Mouse (Mus musculus): Measurements from ENCODE around the gene Mrpl11. TPM values are rescaled to one million over a fixed set of nuclear protein-coding genes. Genes with fewer than 3 reads are reported as not detected.
"Not testable (repeated sequence)": the region's sequence is repeated elsewhere in the genome, so short reads cannot be mapped to it uniquely, and the experiment has no call there.

The Mrpl11 gene
- polyA plus RNA-seq, 1 experiment from 2014 or later, result 135 TPM

GRCm38 (mm10) chr19:4999445-5000140 is 37.6 kb downstream of the Mrpl11 start:
- H3K27ac ChIP-seq, result no peak overlapping the region
- H3K36me3 ChIP-seq (ENCODE audit: poor library complexity, severe bottlenecking), result no peaks in the 10 kb centered on the region
- H3K4me2 ChIP-seq, result no peak overlapping the region
- no peak overlapping the region for H3K9ac ChIP-seq
- H3K4me1 ChIP-seq, result peaks cover 12% of the 10 kb centered on the region
- H3K4me3 ChIP-seq, result no peak overlapping the region
- 81% methylated on average over 6 of the region's 6 CpGs for WGBS
- peaks cover 27% of the 10 kb centered on the region for H3K27me3 ChIP-seq
- H3K9me3 ChIP-seq (replicated peaks), result no peaks in the 10 kb centered on the region
- no peak for ATAC-seq

GRCm38 (mm10) chr19:5001666-5002406 is 39.9 kb downstream of the Mrpl11 start:
- peak overlapping the region; percentile 70 for H3K4me2 ChIP-seq
- H3K4me3 ChIP-seq, result peak overlapping the region; percentile 37
- peak; percentile 99 for ATAC-seq
- under 1% methylated on average over 39 of the region's 39 CpGs for WGBS
- H3K9me3 ChIP-seq (replicated peaks), result peaks cover 8% of the 10 kb centered on the region; the same call in 1 of the 2 replicates
- no peaks in the 10 kb centered on the region for H3K36me3 ChIP-seq (ENCODE audit: poor library complexity, severe bottlenecking)
- peak overlapping the region; percentile 63 for H3K9ac ChIP-seq
- peak overlapping the region; percentile 89 for H3K27ac ChIP-seq
- H3K4me1 ChIP-seq, result peaks cover 12% of the 10 kb centered on the region
- peaks cover 17% of the 10 kb centered on the region for H3K27me3 ChIP-seq

GRCm38 (mm10) chr19:5003644-5004043 is 41.7 kb downstream of the Mrpl11 start:
- H3K27me3 ChIP-seq, result peaks cover 15% of the 10 kb centered on the region
- H3K9ac ChIP-seq; ATAC-seq; H3K4me2 ChIP-seq; H3K27ac ChIP-seq; H3K36me3 ChIP-seq (ENCODE audit: poor library complexity, severe bottlenecking); H3K9me3 ChIP-seq (replicated peaks); H3K4me3 ChIP-seq: not testable (repeated sequence)
- 54% methylated on average over 2 of the region's 2 CpGs for WGBS
- H3K4me1 ChIP-seq, result peaks cover 12% of the 10 kb centered on the region

- Histone ChIP-seq H3K36me3 (ENCODE audit: poor library complexity, severe bottlenecking) (no peaks in the 10 kb centered on the region), H3K9me3 (replicated peaks) (peaks cover 8% of the 10 kb centered on the region; the same call in 1 of the 2 replicates), H3K4me2 (no peak overlapping the region), H3K27ac (no peak overlapping the region), H3K4me3 (no peak overlapping the region), H3K9ac (no peak overlapping the region), H3K4me1 (peaks cover 12% of the 10 kb centered on the region), H3K27me3 (peaks cover 11% of the 10 kb centered on the region; the same call in 1 of the 2 replicates)
- ATAC-seq, result no peak
- WGBS, result 57% methylated on average over 4 of the region's 4 CpGs
Observed at GRCm38 (mm10) chr19:5004925-5005324, 43.0 kb downstream of the Mrpl11 start.

GRCm38 (mm10) chr19:5013138-5013537 is 51.2 kb downstream of the Mrpl11 start:
- 64% methylated on average over 8 of the region's 8 CpGs for WGBS
- Histone ChIP-seq H3K27ac (no peak overlapping the region), H3K9ac (no peak overlapping the region), H3K9me3 (replicated peaks) (no peaks in the 10 kb centered on the region), H3K27me3 (peaks cover 6% of the 10 kb centered on the region; the same call in 1 of the 2 replicates), H3K4me3 (no peak overlapping the region), H3K4me2 (no peak overlapping the region), H3K4me1 (0 out of 2 replicates have a peak, but pooled peaks cover 8% of the 10 kb centered on the region), H3K36me3 (ENCODE audit: poor library complexity, severe bottlenecking) (no peaks in the 10 kb centered on the region)
- no peak for ATAC-seq

- Histone ChIP-seq H3K4me1 (0 out of 2 replicates have a peak, but pooled peaks cover 8% of the 10 kb centered on the region), H3K27ac (no peak overlapping the region), H3K9ac (no peak overlapping the region), H3K4me3 (no peak overlapping the region), H3K4me2 (no peak overlapping the region), H3K9me3 (replicated peaks) (no peaks in the 10 kb centered on the region), H3K27me3 (peaks cover 6% of the 10 kb centered on the region; the same call in 1 of the 2 replicates), H3K36me3 (ENCODE audit: poor library complexity, severe bottlenecking) (no peaks in the 10 kb centered on the region)
- WGBS, result 16% methylated on average over 8 of the region's 8 CpGs
- ATAC-seq, result no peak
Observed at GRCm38 (mm10) chr19:5014961-5015398, 53.0 kb downstream of the Mrpl11 start.

- WGBS, result 44% methylated on average over 10 of the region's 10 CpGs
- H3K9me3 ChIP-seq (replicated peaks), result no peaks in the 10 kb centered on the region
- H3K9ac ChIP-seq, result 0 out of 2 replicates have a peak overlapping the region, but pooled peaks have one; percentile 14
- H3K4me1 ChIP-seq, result 0 out of 2 replicates have a peak, but pooled peaks cover 8% of the 10 kb centered on the region
- H3K4me3 ChIP-seq, result no peak overlapping the region
- peaks cover 6% of the 10 kb centered on the region; the same call in 1 of the 2 replicates for H3K27me3 ChIP-seq
- ATAC-seq, result 0 out of 2 replicates have a peak, but pooled peaks have one; percentile 10
- no peaks in the 10 kb centered on the region for H3K36me3 ChIP-seq (ENCODE audit: poor library complexity, severe bottlenecking)
- 0 out of 2 replicates have a peak overlapping the region, but pooled peaks have one; percentile 0 for H3K4me2 ChIP-seq
- H3K27ac ChIP-seq, result no peak overlapping the region
Observed at GRCm38 (mm10) chr19:5016221-5016742, 54.3 kb downstream of the Mrpl11 start.

Other genes starting within 250 kb of the Mrpl11 start
- 188 and 192 TPM in 2 replicates for gene Rbm4b, start 205.7 kb upstream of the Mrpl11 start, polyA plus RNA-seq (2015; fragmentation: Nextera tagmentation; extraction: Ambion mirVana)
- gene Rbm4, start 168.2 kb upstream of the Mrpl11 start, polyA plus RNA-seq (2015; fragmentation: Nextera tagmentation; extraction: Ambion mirVana), result 103 TPM in 2 replicates
- gene Gm21992, start 150.5 kb upstream of the Mrpl11 start, polyA plus RNA-seq (2015; fragmentation: Nextera tagmentation; extraction: Ambion mirVana), result 43.0 and 47.4 TPM in 2 replicates
- 88.3 and 95.3 TPM in 2 replicates for gene Rbm14, start 150.5 kb upstream of the Mrpl11 start, polyA plus RNA-seq (2015; fragmentation: Nextera tagmentation; extraction: Ambion mirVana)
- gene Ccs, start 122.8 kb upstream of the Mrpl11 start, polyA plus RNA-seq (2015; fragmentation: Nextera tagmentation; extraction: Ambion mirVana), result 42.0 and 47.0 TPM in 2 replicates
- gene Ccdc87, start 122.8 kb upstream of the Mrpl11 start, polyA plus RNA-seq (2015; fragmentation: Nextera tagmentation; extraction: Ambion mirVana), result 0.23 and 0.39 TPM in 2 replicates
- gene Ctsf, start 107.0 kb upstream of the Mrpl11 start, polyA plus RNA-seq (2015; fragmentation: Nextera tagmentation; extraction: Ambion mirVana), result 31.3 and 34.5 TPM in 2 replicates
- 0.64 and 0.97 TPM in 2 replicates for gene Actn3, start 84.2 kb upstream of the Mrpl11 start, polyA plus RNA-seq (2015; fragmentation: Nextera tagmentation; extraction: Ambion mirVana)
- 17.1 and 20.1 TPM in 2 replicates for gene Zdhhc24, start 83.5 kb upstream of the Mrpl11 start, polyA plus RNA-seq (2015; fragmentation: Nextera tagmentation; extraction: Ambion mirVana)
- gene Bbs1, start 55.5 kb upstream of the Mrpl11 start, polyA plus RNA-seq (2015; fragmentation: Nextera tagmentation; extraction: Ambion mirVana), result 8.9 and 10.8 TPM in 2 replicates
- gene Dpp3, start 33.9 kb upstream of the Mrpl11 start, polyA plus RNA-seq (2015; fragmentation: Nextera tagmentation; extraction: Ambion mirVana), result 118 and 132 TPM in 2 replicates
- 5.7 TPM in 2 replicates for gene Peli3, start 19.0 kb upstream of the Mrpl11 start, polyA plus RNA-seq (2015; fragmentation: Nextera tagmentation; extraction: Ambion mirVana)
- gene Npas4, start 28.2 kb downstream of the Mrpl11 start, polyA plus RNA-seq (2015; fragmentation: Nextera tagmentation; extraction: Ambion mirVana), result 0.10 and 0.18 TPM in 2 replicates
- 6.9 and 8.3 TPM in 2 replicates for gene Slc29a2, start 61.7 kb downstream of the Mrpl11 start, polyA plus RNA-seq (2015; fragmentation: Nextera tagmentation; extraction: Ambion mirVana)
- gene B4gat1, start 76.7 kb downstream of the Mrpl11 start, polyA plus RNA-seq (2015; fragmentation: Nextera tagmentation; extraction: Ambion mirVana), result 39.4 and 40.3 TPM in 2 replicates
- gene AC124502.3, start 76.7 kb downstream of the Mrpl11 start, polyA plus RNA-seq (2015; fragmentation: Nextera tagmentation; extraction: Ambion mirVana), result 3.2 and 3.4 TPM in 2 replicates
- 56.0 and 63.2 TPM in 2 replicates for gene Brms1, start 79.2 kb downstream of the Mrpl11 start, polyA plus RNA-seq (2015; fragmentation: Nextera tagmentation; extraction: Ambion mirVana)
- gene Rin1, start 88.3 kb downstream of the Mrpl11 start, polyA plus RNA-seq (2015; fragmentation: Nextera tagmentation; extraction: Ambion mirVana), result 0.62 and 0.78 TPM in 2 replicates
- 7.0 and 7.3 TPM in 2 replicates for gene Cd248, start 105.9 kb downstream of the Mrpl11 start, polyA plus RNA-seq (2015; fragmentation: Nextera tagmentation; extraction: Ambion mirVana)
- 2.3 and 2.8 TPM in 2 replicates for gene Tmem151a, start 123.4 kb downstream of the Mrpl11 start, polyA plus RNA-seq (2015; fragmentation: Nextera tagmentation; extraction: Ambion mirVana)
- 62.4 and 71.4 TPM in 2 replicates for gene Yif1a, start 126.4 kb downstream of the Mrpl11 start, polyA plus RNA-seq (2015; fragmentation: Nextera tagmentation; extraction: Ambion mirVana)
- 208 and 212 TPM in 2 replicates for gene Cnih2, start 136.4 kb downstream of the Mrpl11 start, polyA plus RNA-seq (2015; fragmentation: Nextera tagmentation; extraction: Ambion mirVana)
- gene Rab1b, start 144.9 kb downstream of the Mrpl11 start, polyA plus RNA-seq (2015; fragmentation: Nextera tagmentation; extraction: Ambion mirVana), result 235 and 252 TPM in 2 replicates
- gene Klc2, start 156.4 kb downstream of the Mrpl11 start, polyA plus RNA-seq (2015; fragmentation: Nextera tagmentation; extraction: Ambion mirVana), result 41.1 and 43.6 TPM in 2 replicates